Mouse (Mus musculus) small intestine, adult 2 months (tissue): ENCODE measurements around the gene P2ry1.

Experiments
- CTCF ChIP-seq: fragments of 200-500 bp; IDR thresholded peaks from 2 replicates; pipeline ENCODE4 v1.5.1; 2012; ENCODE audit warnings: low read depth, mild to moderate bottlenecking, control low read depth, inconsistent platforms, low read length, moderate library complexity, mixed read lengths; ENCODE audit not compliant: insufficient replicate concordance, insufficient read length; ENCODE audit errors: extremely low read depth
- POLR2A ChIP-seq: fragments of 200-500 bp; IDR thresholded peaks from 2 replicates; pipeline ENCODE4 v1.6.1; 2012; ENCODE audit warnings: low read depth, mild to moderate bottlenecking, control low read depth, inconsistent platforms, low read length, moderate library complexity

DNA sequence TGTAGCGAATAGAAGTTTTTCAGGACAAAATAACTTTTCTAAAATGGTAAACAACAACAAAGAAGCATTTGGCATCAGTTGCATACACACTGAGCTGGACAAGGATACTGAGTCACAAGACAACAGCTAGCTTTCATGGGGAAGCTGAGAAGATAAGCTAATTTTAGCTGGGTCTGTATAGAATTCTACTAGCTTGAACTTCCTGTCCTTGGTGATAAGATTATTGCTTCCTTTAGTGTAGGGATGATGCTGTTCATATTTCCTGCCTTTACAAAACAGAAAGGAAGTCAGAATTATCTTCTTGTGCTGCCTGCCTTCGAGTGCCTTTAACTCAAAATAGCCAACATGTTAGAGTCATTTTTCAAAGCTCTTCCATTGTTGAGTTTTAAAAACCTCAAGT is 48.5 kb upstream of the P2ry1 start:
- no peak for TF ChIP-seq CTCF
- TF ChIP-seq POLR2A, result no peak
